Mouse (Mus musculus) bone marrow macrophage, adult 2 months (primary cell): ENCODE data around the gene Odf2l. TPM values are rescaled to one million over a fixed set of nuclear protein-coding genes. Genes with fewer than 3 reads are reported as not detected.
A peak's percentile ranks its signal among the peaks of the same experiment; 100 is the strongest.

Source experiments
- H3K27ac ChIP-seq: 2 replicates; pipeline ENCODE4 v1.5.1; 2012; ENCODE audit warnings: low read depth, low read length; ENCODE audit not compliant: insufficient read depth
- H3K4me1 ChIP-seq: 2 replicates; pipeline ENCODE4 v1.6.1; 2012; ENCODE audit warnings: low read length; ENCODE audit not compliant: control insufficient read depth, insufficient read depth
- H3K4me3 ChIP-seq: 2 replicates; pipeline ENCODE4 v1.5.1; 2012; ENCODE audit warnings: mild to moderate bottlenecking, low read length, moderate library complexity; ENCODE audit not compliant: insufficient read depth
- CTCF ChIP-seq: IDR thresholded peaks from 2 replicates; pipeline ENCODE4 v1.5.1; 2012; ENCODE audit warnings: low read depth, mild to moderate bottlenecking, low read length, moderate library complexity
- POLR2A ChIP-seq: IDR thresholded peaks from 2 replicates; pipeline ENCODE4 v1.6.1; 2012; ENCODE audit warnings: mild to moderate bottlenecking, low read depth, low read length, borderline replicate concordance
- polyA plus RNA-seq: library from polyadenylated mRNA; stranded (reverse); fragments of >200 nt; gene quantifications from 2 replicates; pipeline ENCODE4 v1.2.4, GENCODE M21; 2012; ENCODE audit not compliant: missing spikeins, insufficient read depth, insufficient read length

Odf2l gene
- polyA plus RNA-seq, result 15.0 and 22.8 TPM in 2 replicates

- peaks cover 14% of the 10 kb centered on the region for H3K4me1 ChIP-seq
- peak within 1 kb of the TSS; percentile 83 for H3K4me3 ChIP-seq
- peak within 1 kb of the TSS; percentile 98 for H3K27ac ChIP-seq
- TF ChIP-seq POLR2A (no peak), CTCF (no peak)
Observed at GRCm38 (mm10) chr3:145118254-145119001, at the start of gene Odf2l. TSS of gene Odf2l (plus strand) at chr3:145118588.

DNA sequence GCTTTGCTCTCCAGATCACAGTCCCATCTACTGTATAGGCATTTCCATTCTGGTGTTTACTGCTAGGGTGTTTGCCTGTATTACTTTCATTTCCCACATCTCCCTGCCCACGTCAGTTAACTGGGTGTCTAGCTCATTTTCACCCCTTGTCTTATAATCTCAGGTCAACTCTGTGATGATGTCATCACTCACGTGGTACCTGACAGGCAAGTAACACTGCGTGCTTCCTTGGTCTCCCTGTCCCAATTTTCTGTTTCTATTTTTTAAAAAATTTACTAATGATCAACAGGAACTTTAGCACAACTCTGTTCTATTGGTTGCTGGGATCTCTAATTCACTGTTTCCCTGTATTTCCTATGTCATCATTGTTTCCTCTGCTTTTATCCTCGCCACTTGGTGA, 49.4 kb upstream of the Odf2l start:
- H3K27ac ChIP-seq, result no peak overlapping the region
- no peak overlapping the region for H3K4me3 ChIP-seq
- TF ChIP-seq POLR2A (no peak), CTCF (no peak)
- H3K4me1 ChIP-seq, result peaks cover 4% of the 10 kb centered on the region

GRCm38 (mm10) chr3:145072339-145072738, 46.0 kb upstream of the Odf2l start:
- Histone ChIP-seq H3K4me3 (no peak overlapping the region), H3K4me1 (peaks cover 11% of the 10 kb centered on the region), H3K27ac (no peak overlapping the region)
- TF ChIP-seq POLR2A, result no peak

GRCm38 (mm10) chr3:145078405-145078804, 40.0 kb upstream of the Odf2l start:
- Histone ChIP-seq H3K4me1 (peaks cover 7% of the 10 kb centered on the region), H3K27ac (no peak overlapping the region), H3K4me3 (no peak overlapping the region)
- no peak for TF ChIP-seq POLR2A
- no peak for TF ChIP-seq CTCF

- Histone ChIP-seq H3K27ac (no peak overlapping the region), H3K4me3 (no peak overlapping the region), H3K4me1 (no peaks in the 10 kb centered on the region)
- TF ChIP-seq POLR2A (no peak), CTCF (no peak)
Observed at GRCm38 (mm10) chr3:145080904-145081303, 37.5 kb upstream of the Odf2l start.

DNA sequence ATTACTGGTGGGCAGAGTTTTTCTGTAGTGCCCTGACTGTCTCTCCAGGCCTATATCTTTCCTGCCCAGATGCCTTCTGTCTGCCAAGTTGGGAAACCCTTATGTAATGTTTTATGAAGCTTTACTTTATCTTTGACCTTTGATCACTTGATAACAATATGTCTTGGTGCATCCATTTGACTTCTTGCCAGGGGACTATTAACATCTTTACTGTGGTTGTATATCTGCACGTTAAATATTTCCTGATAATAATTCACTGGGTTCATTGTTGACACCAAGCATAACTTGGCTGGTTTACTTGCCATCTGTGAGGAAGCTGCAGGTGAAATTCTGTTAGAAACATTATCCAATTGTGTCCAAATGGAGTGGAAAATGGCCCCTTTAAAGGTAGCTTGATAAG, 35.3 kb upstream of the Odf2l start:
- H3K4me1 ChIP-seq, result no peaks in the 10 kb centered on the region
- no peak for TF ChIP-seq POLR2A
- H3K27ac ChIP-seq, result no peak overlapping the region
- H3K4me3 ChIP-seq, result no peak overlapping the region

- Histone ChIP-seq H3K4me3 (no peak overlapping the region), H3K27ac (no peak overlapping the region), H3K4me1 (no peaks in the 10 kb centered on the region)
- TF ChIP-seq POLR2A, result no peak
- no peak for TF ChIP-seq CTCF
Observed at GRCm38 (mm10) chr3:145086180-145086579, 32.2 kb upstream of the Odf2l start.

DNA sequence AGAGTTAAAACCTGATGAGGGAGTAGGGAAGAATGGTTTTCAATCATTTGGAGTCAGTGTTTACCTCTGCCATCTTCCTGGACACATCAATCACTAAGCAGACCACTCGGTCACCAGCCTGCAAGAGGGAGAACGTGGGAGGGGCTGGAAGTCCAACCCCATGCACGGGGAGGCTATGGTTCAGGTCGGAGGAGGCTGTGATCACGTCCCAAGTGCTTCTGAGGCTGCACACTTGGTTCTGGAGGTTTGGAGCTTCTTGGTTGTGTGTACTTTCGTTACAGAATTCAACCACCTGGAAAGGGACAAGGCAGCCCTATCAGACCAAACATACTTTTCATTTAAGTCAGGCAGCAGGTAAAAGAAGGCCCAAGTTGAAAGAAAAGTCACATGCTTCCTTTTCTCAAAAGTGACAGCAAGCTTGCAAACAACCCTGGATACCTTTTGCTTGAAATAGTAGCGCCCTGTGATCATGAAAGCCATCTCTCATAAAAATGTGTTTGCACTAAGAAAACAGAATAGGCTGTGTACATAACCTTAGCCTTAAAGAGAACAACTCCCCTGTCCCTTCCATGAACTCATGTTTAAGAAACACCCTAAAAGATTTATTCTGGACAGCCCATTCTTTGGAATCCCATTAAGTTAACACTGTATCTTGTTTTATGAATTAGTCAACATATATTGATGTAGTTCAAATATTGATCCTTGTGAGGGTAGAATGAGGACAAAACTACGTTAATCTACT, 30.4 kb upstream of the Odf2l start:
- no peak overlapping the region for H3K27ac ChIP-seq
- no peak for TF ChIP-seq CTCF
- no peak for TF ChIP-seq POLR2A

DNA sequence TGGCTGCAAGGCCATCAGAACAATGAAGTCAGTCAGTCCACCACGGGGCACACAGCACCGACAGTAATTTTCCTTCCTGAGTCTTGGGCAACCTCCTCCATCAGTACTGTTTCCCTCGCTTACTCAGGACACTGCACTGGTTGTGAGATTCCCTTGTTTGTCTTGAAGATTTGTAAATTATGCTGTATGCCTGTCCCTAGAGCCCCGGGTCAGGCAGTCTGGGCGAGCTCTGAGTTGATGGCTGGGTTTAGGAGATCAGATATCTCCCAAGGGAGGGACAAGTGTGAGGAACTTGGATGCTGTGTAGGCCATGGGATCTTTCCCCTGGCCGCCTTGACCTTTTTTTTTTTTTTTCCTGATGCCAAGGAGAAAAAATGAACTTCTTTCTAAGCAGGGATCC, 19.1 kb upstream of the Odf2l start, which contains the start of gene Clca2:
Gene Clca2 (minus strand): TSS at position 153 of the 400 bp plus-strand sequence.
- Histone ChIP-seq H3K4me3 (no peak within 1 kb of the TSS), H3K27ac (no peak within 1 kb of the TSS), H3K4me1 (peaks cover 36% of the 10 kb centered on the region)
- TF ChIP-seq CTCF (no peak), POLR2A (no peak)

More for the DNA sequence above, 30.4 kb upstream of the Odf2l start:
- Histone ChIP-seq H3K4me3 (no peak overlapping the region), H3K4me1 (no peaks in the 10 kb centered on the region)
